Mouse (Mus musculus) forebrain, embryonic 16.5 days (tissue): ENCODE measurements around the gene Tmem18. TPM values are rescaled to one million over a fixed set of nuclear protein-coding genes. Genes with fewer than 3 reads are reported as not detected.
A peak's percentile ranks its signal among the peaks of the same experiment; 100 is the strongest.

Experiments used
- ATAC-seq: fragments of 200-750 bp; cut with Nextera tagmentation; 2 replicates; pipeline ENCODE4 v1.8.0; 2017; ENCODE audit warnings: mild to moderate bottlenecking, moderate library complexity
- H3K27ac ChIP-seq: fragments of 300-500 bp; sonication (generic); 2 replicates; pipeline ENCODE4 v1.5.1; 2014; ENCODE audit warnings: low read length, control low read depth
- H3K27me3 ChIP-seq: fragments of 300-500 bp; sonication (generic); replicated peaks from 2 replicates; pipeline ENCODE4 v1.6.1; 2014; ENCODE audit warnings: low read length; ENCODE audit not compliant: control insufficient read depth, insufficient read depth
- H3K36me3 ChIP-seq: fragments of 300-500 bp; sonication (generic); 2 replicates; pipeline ENCODE4 v1.6.1; 2014; ENCODE audit not compliant: control insufficient read depth, insufficient read depth
- H3K4me1 ChIP-seq: fragments of 300-500 bp; sonication (generic); replicated peaks from 2 replicates; pipeline ENCODE4 v1.6.1; 2014; ENCODE audit warnings: low read length; ENCODE audit not compliant: control insufficient read depth, insufficient read depth
- H3K4me2 ChIP-seq: fragments of 300-500 bp; sonication (generic); 2 replicates; pipeline ENCODE4 v1.6.1; 2014; ENCODE audit warnings: mild to moderate bottlenecking, low read length, control low read depth
- H3K4me3 ChIP-seq: fragments of 300-500 bp; sonication (generic); replicated peaks from 2 replicates; pipeline ENCODE4 v1.5.1; 2014; ENCODE audit warnings: mild to moderate bottlenecking, low read length, control low read depth
- H3K9ac ChIP-seq: fragments of 300-500 bp; sonication (generic); replicated peaks from 2 replicates; pipeline ENCODE4 v1.6.1; 2014; ENCODE audit warnings: low read depth, low read length, control low read depth
- H3K9me3 ChIP-seq: fragments of 300-500 bp; sonication (generic); 2 replicates; pipeline ENCODE4 v1.6.1; 2016; ENCODE audit warnings: low read length; ENCODE audit not compliant: control insufficient read depth
- WGBS: fragments of 180-500 bp; shearing (Covaris S2); extraction: QIAGEN DNeasy Blood & Tissue Kit; methylation state at CpG from one replicate; pipeline ENCODE4 v1.1.7; 2014; 5-methylcytosine and 5-hydroxymethylcytosine counted together
- polyA plus RNA-seq: library from polyadenylated mRNA; unstranded; fragments of >200 nt; fragmentation: Nextera tagmentation; extraction: Ambion mirVana; gene quantifications from 2 replicates; pipeline ENCODE4 v1.2.1, GENCODE M21; 2015

Tmem18 gene
- 32.2 and 32.6 TPM in 2 replicates for polyA plus RNA-seq

GRCm38 (mm10) chr12:30584356-30584740 lies at the start of gene Tmem18:
Gene Tmem18 (plus strand): TSS chr12:30584426.
- Histone ChIP-seq H3K4me2 (peak within 1 kb of the TSS; percentile 89), H3K4me3 (peak within 1 kb of the TSS; percentile 79), H3K36me3 (no peaks in the 10 kb centered on the region), H3K4me1 (peaks cover 14% of the 10 kb centered on the region), H3K27ac (peak within 1 kb of the TSS; percentile 88), H3K9me3 (no peaks in the 10 kb centered on the region), H3K27me3 (no peaks in the 10 kb centered on the region), H3K9ac (peak within 1 kb of the TSS; percentile 89)
- peak; percentile 96 for ATAC-seq
- 0% methylated on average over 35 of the region's 35 CpGs for WGBS

DNA sequence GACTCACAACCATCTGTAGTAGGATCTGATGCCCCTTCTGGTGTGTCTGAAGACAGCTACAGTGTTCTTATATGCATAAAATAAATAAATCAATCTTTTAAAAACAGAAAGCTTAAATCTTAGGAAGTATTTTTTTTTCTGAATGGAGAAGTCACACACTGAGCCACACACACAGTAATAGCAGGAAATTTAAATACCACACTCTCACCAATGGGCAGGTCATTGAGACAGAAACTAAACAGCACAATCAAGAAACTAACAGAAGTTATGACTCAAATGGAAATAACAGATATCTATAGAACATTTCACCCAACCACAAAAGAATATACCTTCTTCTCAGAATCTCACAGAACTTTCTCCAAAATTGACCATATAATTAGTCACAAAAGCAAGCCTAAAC lies 26.9 kb upstream of the Tmem18 start:
- H3K27ac ChIP-seq = no peak overlapping the region
- H3K4me3 ChIP-seq = no peak overlapping the region
- H3K4me2 ChIP-seq = no peak overlapping the region
- no peaks in the 10 kb centered on the region for H3K36me3 ChIP-seq
- H3K9ac ChIP-seq = no peak overlapping the region
- H3K9me3 ChIP-seq = no peaks in the 10 kb centered on the region
- H3K4me1 ChIP-seq = no peaks in the 10 kb centered on the region
- H3K27me3 ChIP-seq = no peaks in the 10 kb centered on the region
- ATAC-seq = no peak

- WGBS = 12% methylated on average over 11 of the region's 11 CpGs
- H3K4me2 ChIP-seq = no peak overlapping the region
Observed at GRCm38 (mm10) chr12:30561411-30561810, 22.8 kb upstream of the Tmem18 start.

DNA sequence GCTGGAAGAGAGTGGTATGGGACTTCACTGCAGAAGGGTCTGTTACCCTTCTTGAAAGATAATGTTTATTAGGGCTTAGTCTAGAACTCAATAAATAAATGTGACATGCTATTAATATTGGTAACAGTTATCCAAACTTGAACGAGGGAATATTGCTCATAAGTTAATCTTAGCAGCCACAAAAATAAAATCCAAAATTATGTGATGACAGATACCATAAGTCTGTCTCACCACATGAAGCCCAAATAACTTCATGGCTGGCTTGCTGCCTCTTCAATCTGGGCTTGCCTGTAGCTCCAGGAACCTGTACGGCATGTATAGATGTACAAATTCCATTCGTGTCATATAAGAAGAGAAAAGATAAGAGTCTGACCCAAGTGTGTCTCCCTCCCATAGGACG lies 12.2 kb upstream of the Tmem18 start:
- WGBS = 84% methylated on average over 4 of the region's 4 CpGs

More at GRCm38 (mm10) chr12:30561411-30561810, 22.8 kb upstream of the Tmem18 start:
- no peak overlapping the region for H3K4me3 ChIP-seq
- H3K4me1 ChIP-seq = no peaks in the 10 kb centered on the region
- ATAC-seq = no peak
- no peak overlapping the region for H3K9ac ChIP-seq
- H3K36me3 ChIP-seq = no peaks in the 10 kb centered on the region
- no peaks in the 10 kb centered on the region for H3K9me3 ChIP-seq
- no peaks in the 10 kb centered on the region for H3K27me3 ChIP-seq
- no peak overlapping the region for H3K27ac ChIP-seq

GRCm38 (mm10) chr12:30575952-30576351 lies 8.3 kb upstream of the Tmem18 start:
- Histone ChIP-seq H3K4me1 (no peaks in the 10 kb centered on the region), H3K9me3 (no peaks in the 10 kb centered on the region), H3K9ac (no peak overlapping the region), H3K27ac (no peak overlapping the region), H3K4me3 (no peak overlapping the region), H3K27me3 (no peaks in the 10 kb centered on the region), H3K36me3 (no peaks in the 10 kb centered on the region), H3K4me2 (no peak overlapping the region)
- 79% methylated on average over 3 of the region's 3 CpGs for WGBS
- ATAC-seq = no peak

More for the DNA sequence above, 12.2 kb upstream of the Tmem18 start:
- H3K9me3 ChIP-seq = no peaks in the 10 kb centered on the region
- no peaks in the 10 kb centered on the region for H3K4me1 ChIP-seq
- H3K4me3 ChIP-seq = no peak overlapping the region
- H3K9ac ChIP-seq = no peak overlapping the region
- no peak for ATAC-seq
- no peaks in the 10 kb centered on the region for H3K36me3 ChIP-seq
- H3K27ac ChIP-seq = no peak overlapping the region
- H3K27me3 ChIP-seq = no peaks in the 10 kb centered on the region
- no peak overlapping the region for H3K4me2 ChIP-seq

- Histone ChIP-seq H3K4me2 (no peak overlapping the region), H3K9me3 (no peaks in the 10 kb centered on the region), H3K9ac (no peak overlapping the region), H3K4me3 (no peak overlapping the region), H3K4me1 (no peaks in the 10 kb centered on the region), H3K27ac (no peak overlapping the region), H3K36me3 (no peaks in the 10 kb centered on the region), H3K27me3 (no peaks in the 10 kb centered on the region)
- WGBS = 14% methylated on average over 5 of the region's 5 CpGs
- peak; percentile 75 for ATAC-seq
Observed at GRCm38 (mm10) chr12:30578019-30578418, 6.2 kb upstream of the Tmem18 start.

- WGBS = 92% methylated on average over 10 of the region's 10 CpGs
Observed at GRCm38 (mm10) chr12:30581277-30581676, 2.9 kb upstream of the Tmem18 start.

DNA sequence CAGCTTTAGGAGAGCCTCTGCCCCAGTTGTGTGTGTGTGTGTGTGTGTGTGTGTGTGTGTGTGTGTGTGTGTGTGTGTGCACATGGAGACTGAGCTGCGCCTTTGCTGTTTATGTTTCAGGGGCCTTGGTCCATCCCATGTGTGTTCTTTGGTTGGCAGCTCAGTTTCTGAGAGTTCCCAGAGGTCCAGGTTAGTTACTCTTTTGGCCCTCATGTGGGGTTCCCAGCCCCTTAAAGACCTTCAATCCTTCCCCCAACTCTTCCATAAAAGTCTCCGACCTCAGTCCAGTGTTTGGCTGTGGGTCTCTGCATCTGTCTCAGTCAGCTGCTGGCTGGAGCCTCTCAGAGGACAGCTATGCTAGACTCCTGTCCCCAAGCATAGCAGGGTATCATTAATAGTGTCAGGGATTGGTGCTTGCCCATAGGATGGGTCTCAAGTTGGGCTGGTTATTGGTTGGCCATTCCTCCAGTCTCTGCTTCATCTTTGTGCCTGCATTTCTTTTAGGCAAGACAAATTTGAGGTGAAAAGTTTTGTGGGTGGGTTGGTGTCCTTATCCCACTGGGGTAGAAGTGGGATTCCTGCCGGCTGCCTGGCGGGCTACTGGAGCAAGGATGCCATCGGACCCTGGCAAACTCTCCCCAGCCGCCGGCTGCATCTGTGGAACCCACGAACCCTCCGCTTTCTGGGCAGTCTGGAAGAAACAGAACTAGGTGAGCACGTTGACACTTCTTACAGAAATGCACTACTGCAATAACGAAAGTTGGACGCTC lies 455 bp upstream of the Tmem18 start:
- Histone ChIP-seq H3K4me1 (peaks cover 14% of the 10 kb centered on the region), H3K27me3 (no peaks in the 10 kb centered on the region), H3K27ac (no peak overlapping the region; the same call in 1 of the 2 replicates), H3K9ac (peak overlapping the region; percentile 89), H3K9me3 (no peaks in the 10 kb centered on the region), H3K4me3 (peak overlapping the region; percentile 79), H3K4me2 (peak overlapping the region; percentile 89), H3K36me3 (no peaks in the 10 kb centered on the region)
- ATAC-seq = peak; percentile 63
- 11% methylated on average over 12 of the region's 12 CpGs for WGBS

More at GRCm38 (mm10) chr12:30581277-30581676, 2.9 kb upstream of the Tmem18 start:
- H3K4me2 ChIP-seq = no peak overlapping the region
- no peak for ATAC-seq
- H3K36me3 ChIP-seq = no peaks in the 10 kb centered on the region
- H3K27ac ChIP-seq = no peak overlapping the region
- no peaks in the 10 kb centered on the region for H3K27me3 ChIP-seq
- no peak overlapping the region for H3K4me3 ChIP-seq
- no peak overlapping the region for H3K9ac ChIP-seq
- no peaks in the 10 kb centered on the region for H3K9me3 ChIP-seq
- peaks cover 14% of the 10 kb centered on the region for H3K4me1 ChIP-seq

DNA sequence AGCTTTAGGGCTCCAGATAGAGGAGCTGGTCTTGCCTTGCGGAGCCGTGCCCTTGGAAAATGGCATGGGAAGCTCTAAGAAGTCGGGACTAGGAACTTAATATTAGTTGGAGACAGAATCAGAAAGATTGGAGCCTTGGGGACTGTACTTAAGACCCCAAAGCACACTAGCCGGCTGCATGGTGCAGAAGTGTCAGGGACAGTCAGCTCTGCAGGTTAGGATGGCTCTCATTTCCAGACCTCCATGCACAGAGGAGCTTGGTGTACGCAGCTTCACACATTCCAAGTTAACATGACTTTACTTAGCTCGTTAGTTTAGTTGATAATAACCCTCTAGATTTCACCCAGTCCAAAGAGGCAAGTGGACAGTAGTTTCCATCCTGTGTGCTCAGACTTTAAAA lies 637 bp downstream of the Tmem18 start:
- H3K27me3 ChIP-seq = no peaks in the 10 kb centered on the region
- no peaks in the 10 kb centered on the region for H3K36me3 ChIP-seq
- ATAC-seq = peak; percentile 26
- H3K4me1 ChIP-seq = peaks cover 14% of the 10 kb centered on the region
- WGBS = 6% methylated on average over 6 of the region's 6 CpGs
- H3K4me3 ChIP-seq = peak overlapping the region; percentile 79
- no peaks in the 10 kb centered on the region for H3K9me3 ChIP-seq
- peak overlapping the region; percentile 89 for H3K4me2 ChIP-seq
- H3K27ac ChIP-seq = no peak overlapping the region; the same call in 1 of the 2 replicates
- peak overlapping the region; percentile 89 for H3K9ac ChIP-seq
